Mouse (Mus musculus) heart, embryonic 13.5 days (tissue): ENCODE measurements around the gene Bach2. TPM values are rescaled to one million over a fixed set of nuclear protein-coding genes. Genes with fewer than 3 reads are reported as not detected.

Source experiments
- ATAC-seq: fragments of 200-750 bp; cut with Nextera tagmentation; 2 replicates; pipeline ENCODE4 v1.8.0; 2017; ENCODE audit warnings: moderate TSS enrichment; ENCODE audit not compliant: insufficient number of reproducible peaks, low FRiP score, low TSS enrichment; ENCODE audit errors: extremely low read depth
- H3K27ac ChIP-seq: fragments of 300-500 bp; sonication (generic); replicated peaks from 2 replicates; pipeline ENCODE4 v1.5.1; 2015; ENCODE audit warnings: moderate library complexity, mild to moderate bottlenecking, inconsistent platforms
- H3K27me3 ChIP-seq: fragments of 300-500 bp; sonication (generic); replicated peaks from 2 replicates; pipeline ENCODE4 v1.6.1; 2015; ENCODE audit warnings: mild to moderate bottlenecking, inconsistent platforms
- H3K36me3 ChIP-seq: fragments of 300-500 bp; sonication (generic); 2 replicates; pipeline ENCODE4 v1.6.1; 2015; ENCODE audit warnings: mild to moderate bottlenecking, inconsistent platforms
- H3K4me1 ChIP-seq: fragments of 300-500 bp; sonication (generic); 2 replicates; pipeline ENCODE4 v1.6.1; 2015; ENCODE audit warnings: inconsistent platforms
- H3K4me2 ChIP-seq: fragments of 300-500 bp; sonication (generic); 2 replicates; pipeline ENCODE4 v1.6.1; 2015; ENCODE audit warnings: inconsistent platforms, mild to moderate bottlenecking, moderate library complexity
- H3K4me3 ChIP-seq: fragments of 300-500 bp; sonication (generic); 2 replicates; pipeline ENCODE4 v1.5.1; 2015; ENCODE audit warnings: moderate library complexity, mild to moderate bottlenecking, inconsistent platforms
- H3K9ac ChIP-seq: fragments of 300-500 bp; sonication (generic); 2 replicates; pipeline ENCODE4 v1.6.1; 2015; ENCODE audit warnings: inconsistent platforms, mild to moderate bottlenecking, moderate library complexity
- H3K9me3 ChIP-seq: fragments of 300-500 bp; sonication (generic); 2 replicates; pipeline ENCODE4 v1.6.1; 2016; ENCODE audit warnings: inconsistent platforms
- WGBS: fragments of 180-500 bp; shearing (Covaris S2); methylation state at CpG from one replicate; pipeline ENCODE4 v1.1.7; 2015; ENCODE audit warnings: mixed read lengths; 5-methylcytosine and 5-hydroxymethylcytosine counted together
- polyA plus RNA-seq: library from polyadenylated mRNA; unstranded; fragments of >200 nt; fragmentation: Nextera tagmentation; extraction: Ambion mirVana; gene quantifications from 2 replicates; pipeline ENCODE4 v1.2.1, GENCODE M21; 2015

Bach2 gene
- polyA plus RNA-seq, 1 experiment from 2014 or later, result 7.0 TPM

GRCm38 (mm10) chr4:32421570-32421969 lies 183.0 kb downstream of the Bach2 start:
- Histone ChIP-seq H3K4me1 (peaks cover 21% of the 10 kb centered on the region), H3K4me2 (no peak overlapping the region), H3K4me3 (no peak overlapping the region), H3K36me3 (no peaks in the 10 kb centered on the region), H3K9me3 (no peaks in the 10 kb centered on the region), H3K27ac (no peak overlapping the region), H3K9ac (no peak overlapping the region), H3K27me3 (no peaks in the 10 kb centered on the region)
- 88% methylated on average over 8 of the region's 8 CpGs for WGBS
- no peak for ATAC-seq

- H3K9me3 ChIP-seq, result no peaks in the 10 kb centered on the region
- H3K4me3 ChIP-seq, result no peak overlapping the region
- H3K9ac ChIP-seq, result no peak overlapping the region
- no peak for ATAC-seq
- no peak overlapping the region for H3K4me2 ChIP-seq
- H3K4me1 ChIP-seq, result peaks cover 28% of the 10 kb centered on the region
- no peaks in the 10 kb centered on the region for H3K36me3 ChIP-seq
- H3K27me3 ChIP-seq, result no peaks in the 10 kb centered on the region
- H3K27ac ChIP-seq, result no peak overlapping the region
- 89% methylated on average over 4 of the region's 4 CpGs for WGBS
Measured at GRCm38 (mm10) chr4:32422427-32422826, 183.8 kb downstream of the Bach2 start.

GRCm38 (mm10) chr4:32423667-32424066 lies 185.1 kb downstream of the Bach2 start:
- Histone ChIP-seq H3K4me2 (no peak overlapping the region), H3K9ac (no peak overlapping the region), H3K36me3 (no peaks in the 10 kb centered on the region), H3K4me3 (no peak overlapping the region), H3K9me3 (no peaks in the 10 kb centered on the region), H3K27me3 (no peaks in the 10 kb centered on the region), H3K4me1 (peaks cover 28% of the 10 kb centered on the region), H3K27ac (no peak overlapping the region)
- 50% methylated on average over 5 of the region's 5 CpGs for WGBS
- no peak for ATAC-seq

GRCm38 (mm10) chr4:32424434-32424833 lies 185.8 kb downstream of the Bach2 start:
- ATAC-seq, result no peak
- WGBS, result 68% methylated on average over 7 of the region's 7 CpGs
- H3K9ac ChIP-seq, result no peak overlapping the region
- H3K4me2 ChIP-seq, result no peak overlapping the region
- H3K4me1 ChIP-seq, result peaks cover 28% of the 10 kb centered on the region
- no peak overlapping the region for H3K4me3 ChIP-seq
- H3K27ac ChIP-seq, result no peak overlapping the region
- no peaks in the 10 kb centered on the region for H3K36me3 ChIP-seq
- H3K27me3 ChIP-seq, result no peaks in the 10 kb centered on the region
- H3K9me3 ChIP-seq, result no peaks in the 10 kb centered on the region

GRCm38 (mm10) chr4:32425060-32425459 lies 186.5 kb downstream of the Bach2 start:
- H3K27me3 ChIP-seq, result no peaks in the 10 kb centered on the region
- no peak overlapping the region for H3K4me3 ChIP-seq
- H3K9ac ChIP-seq, result no peak overlapping the region
- peaks cover 29% of the 10 kb centered on the region for H3K4me1 ChIP-seq
- no peak overlapping the region for H3K27ac ChIP-seq
- H3K36me3 ChIP-seq, result no peaks in the 10 kb centered on the region
- H3K4me2 ChIP-seq, result no peak overlapping the region
- 76% methylated on average over 7 of the region's 7 CpGs for WGBS
- ATAC-seq, result no peak
- H3K9me3 ChIP-seq, result no peaks in the 10 kb centered on the region

GRCm38 (mm10) chr4:32425641-32426040 lies 187.0 kb downstream of the Bach2 start:
- no peak overlapping the region for H3K4me3 ChIP-seq
- H3K4me2 ChIP-seq, result no peak overlapping the region
- H3K9ac ChIP-seq, result no peak overlapping the region
- 59% methylated on average over 3 of the region's 3 CpGs for WGBS
- peaks cover 34% of the 10 kb centered on the region for H3K4me1 ChIP-seq
- no peak overlapping the region for H3K27ac ChIP-seq
- H3K9me3 ChIP-seq, result no peaks in the 10 kb centered on the region
- H3K36me3 ChIP-seq, result no peaks in the 10 kb centered on the region
- no peaks in the 10 kb centered on the region for H3K27me3 ChIP-seq
- no peak for ATAC-seq

- no peak for ATAC-seq
- H3K36me3 ChIP-seq, result no peaks in the 10 kb centered on the region
- H3K4me3 ChIP-seq, result no peak overlapping the region
- 80% methylated on average over 27 of the region's 27 CpGs for WGBS
- peaks cover 47% of the 10 kb centered on the region for H3K4me1 ChIP-seq
- no peak overlapping the region for H3K27ac ChIP-seq
- no peak overlapping the region for H3K9ac ChIP-seq
- no peaks in the 10 kb centered on the region for H3K27me3 ChIP-seq
- no peaks in the 10 kb centered on the region for H3K9me3 ChIP-seq
- no peak overlapping the region for H3K4me2 ChIP-seq
Measured at GRCm38 (mm10) chr4:32426779-32427577, 188.4 kb downstream of the Bach2 start.

- Histone ChIP-seq H3K36me3 (no peaks in the 10 kb centered on the region), H3K27ac (no peak overlapping the region), H3K27me3 (no peaks in the 10 kb centered on the region), H3K4me2 (no peak overlapping the region), H3K4me1 (peaks cover 54% of the 10 kb centered on the region), H3K9ac (no peak overlapping the region), H3K4me3 (no peak overlapping the region), H3K9me3 (no peaks in the 10 kb centered on the region)
- 78% methylated on average over 9 of the region's 9 CpGs for WGBS
- no peak for ATAC-seq
Measured at GRCm38 (mm10) chr4:32428738-32429137, 190.1 kb downstream of the Bach2 start.

GRCm38 (mm10) chr4:32430136-32430535 lies 191.5 kb downstream of the Bach2 start:
- no peak for ATAC-seq
- Histone ChIP-seq H3K36me3 (no peaks in the 10 kb centered on the region), H3K4me3 (peak overlapping the region; percentile 34; the same call in 1 of the 2 replicates), H3K4me1 (peaks cover 45% of the 10 kb centered on the region), H3K9ac (peak overlapping the region; percentile 72; the same call in 1 of the 2 replicates), H3K27me3 (no peaks in the 10 kb centered on the region), H3K27ac (no peak overlapping the region), H3K9me3 (no peaks in the 10 kb centered on the region), H3K4me2 (peak overlapping the region; percentile 67)
- 67% methylated on average over 11 of the region's 11 CpGs for WGBS

GRCm38 (mm10) chr4:32430981-32431380 lies 192.4 kb downstream of the Bach2 start:
- H3K4me3 ChIP-seq, result peak overlapping the region; percentile 34
- WGBS, result 23% methylated on average over 7 of the region's 7 CpGs

GRCm38 (mm10) chr4:32432271-32432781 lies 193.7 kb downstream of the Bach2 start:
- WGBS, result 43% methylated on average over 10 of the region's 10 CpGs

More at GRCm38 (mm10) chr4:32430981-32431380, 192.4 kb downstream of the Bach2 start:
- Histone ChIP-seq H3K4me2 (peak overlapping the region; percentile 67), H3K36me3 (no peaks in the 10 kb centered on the region), H3K4me1 (peaks cover 39% of the 10 kb centered on the region), H3K9ac (peak overlapping the region; percentile 72), H3K27me3 (no peaks in the 10 kb centered on the region), H3K27ac (peak overlapping the region; percentile 84), H3K9me3 (no peaks in the 10 kb centered on the region)
- ATAC-seq, result no peak

GRCm38 (mm10) chr4:32432945-32433344 lies 194.3 kb downstream of the Bach2 start:
- H3K27ac ChIP-seq, result no peak overlapping the region
- no peaks in the 10 kb centered on the region for H3K27me3 ChIP-seq
- H3K36me3 ChIP-seq, result no peaks in the 10 kb centered on the region
- no peak overlapping the region for H3K4me2 ChIP-seq
- 62% methylated on average over 6 of the region's 6 CpGs for WGBS
- H3K4me3 ChIP-seq, result no peak overlapping the region
- no peaks in the 10 kb centered on the region for H3K9me3 ChIP-seq
- peaks cover 32% of the 10 kb centered on the region for H3K4me1 ChIP-seq
- no peak overlapping the region for H3K9ac ChIP-seq
- no peak for ATAC-seq

More at GRCm38 (mm10) chr4:32432271-32432781, 193.7 kb downstream of the Bach2 start:
- no peak overlapping the region for H3K4me2 ChIP-seq
- peaks cover 32% of the 10 kb centered on the region for H3K4me1 ChIP-seq
- H3K27me3 ChIP-seq, result no peaks in the 10 kb centered on the region
- H3K27ac ChIP-seq, result no peak overlapping the region
- ATAC-seq, result no peak
- no peaks in the 10 kb centered on the region for H3K9me3 ChIP-seq
- H3K4me3 ChIP-seq, result no peak overlapping the region
- H3K9ac ChIP-seq, result no peak overlapping the region
- no peaks in the 10 kb centered on the region for H3K36me3 ChIP-seq
